Mouse (Mus musculus) frontal cortex, postnatal 25 days (tissue): ENCODE measurements around the gene Ankub1.
A peak's percentile ranks its signal among the peaks of the same experiment; 100 is the strongest.

ENCODE experiments used
- DNase-seq, 2 experiments: peaks; one replicate each; pipeline ENCODE4 v3.0.0; 2022; ENCODE audit warnings: low spot score in 2 of 2

Gene Ankub1

GRCm38 (mm10) chr3:57692719-57693118, at the start of gene Ankub1:
Ankub1 (minus strand) TSS chr3:57692799.
- no peak for DNase-seq

- DNase-seq: no peak
These were observed 47.2 kb upstream of the Ankub1 start for GRCm38 (mm10) chr3:57739830-57740229.

- no peak for DNase-seq
These were observed 44.0 kb upstream of the Ankub1 start for GRCm38 (mm10) chr3:57736419-57737095.

GRCm38 (mm10) chr3:57735511-57736370, 43.1 kb upstream of the Ankub1 start, which contains the start of gene Rnf13:
Rnf13 (plus strand) TSS chr3:57736062.
- peak; percentile 95 to 97 for DNase-seq

- DNase-seq: no peak
These were observed 39.8 kb upstream of the Ankub1 start for GRCm38 (mm10) chr3:57732206-57732915.

GRCm38 (mm10) chr3:57714151-57714550, 21.6 kb upstream of the Ankub1 start:
- no peak for DNase-seq

- no peak for DNase-seq
These were observed 4.2 kb upstream of the Ankub1 start for GRCm38 (mm10) chr3:57696779-57697178.

GRCm38 (mm10) chr3:57696249-57696648, 3.6 kb upstream of the Ankub1 start:
- no peak for DNase-seq

GRCm38 (mm10) chr3:57691772-57692171, 827 bp downstream of the Ankub1 start:
- DNase-seq: no peak

GRCm38 (mm10) chr3:57677786-57678185, 14.8 kb downstream of the Ankub1 start:
- DNase-seq: no peak

- no peak for DNase-seq
These were observed 18.5 kb downstream of the Ankub1 start for GRCm38 (mm10) chr3:57674075-57674474.

- DNase-seq: no peak
These were observed 19.0 kb downstream of the Ankub1 start for GRCm38 (mm10) chr3:57673586-57673985.

- DNase-seq: peak; percentile 50 to 60
These were observed 25.4 kb downstream of the Ankub1 start for GRCm38 (mm10) chr3:57667054-57667723.

GRCm38 (mm10) chr3:57665880-57666279, 26.7 kb downstream of the Ankub1 start:
- DNase-seq: no peak

- DNase-seq: no peak
These were observed 27.9 kb downstream of the Ankub1 start for GRCm38 (mm10) chr3:57664682-57665081.

GRCm38 (mm10) chr3:57663731-57664130, 28.9 kb downstream of the Ankub1 start:
- peak in 1 of 2 experiments; percentile 14 for DNase-seq

GRCm38 (mm10) chr3:57658608-57659007, 34.0 kb downstream of the Ankub1 start:
- DNase-seq: no peak

- no peak for DNase-seq
These were observed 39.0 kb downstream of the Ankub1 start for GRCm38 (mm10) chr3:57653646-57654045.

- DNase-seq: no peak
These were observed 40.1 kb downstream of the Ankub1 start for GRCm38 (mm10) chr3:57652485-57652884.

- DNase-seq: no peak
These were observed 40.7 kb downstream of the Ankub1 start for GRCm38 (mm10) chr3:57651865-57652259.

- peak; percentile 88 to 89 for DNase-seq
These were observed 41.3 kb downstream of the Ankub1 start, which contains the start of gene Commd2 for GRCm38 (mm10) chr3:57651231-57651864. Commd2 (minus strand) TSS chr3:57651715.
